Mouse (Mus musculus) adrenal gland, postnatal 25 days (tissue): Measurements from ENCODE around the gene Sec24a. TPM values are rescaled to one million over a fixed set of nuclear protein-coding genes. Genes with fewer than 3 reads are reported as not detected.
"Not testable (repeated sequence)": the region's sequence is repeated elsewhere in the genome, so short reads cannot be mapped to it uniquely, and the experiment has no call there.

Source experiments
- DNase-seq: peaks from one replicate; pipeline ENCODE4 v3.0.0; 2021; ENCODE audit warnings: mixed read lengths
- total RNA-seq: library from RNA; stranded (reverse); gene quantifications from 2 replicates; pipeline ENCODE4 v1.2.3, GENCODE M21; 2021

The Sec24a gene
- total RNA-seq, 1 experiment from 2014 or later = 33.8 TPM

- DNase-seq = no peak
Measured at GRCm38 (mm10) chr11:51759941-51760657, 3.3 kb downstream of the Sec24a start.

GRCm38 (mm10) chr11:51759251-51759650 is 4.2 kb downstream of the Sec24a start:
- DNase-seq = no peak

GRCm38 (mm10) chr11:51758207-51758606 is 5.2 kb downstream of the Sec24a start:
- DNase-seq = not testable (repeated sequence)

GRCm38 (mm10) chr11:51757625-51758024 is 5.8 kb downstream of the Sec24a start:
- DNase-seq = no peak

GRCm38 (mm10) chr11:51757023-51757422 is 6.4 kb downstream of the Sec24a start:
- no peak for DNase-seq

- peak; percentile 94 for DNase-seq
Measured at GRCm38 (mm10) chr11:51756352-51756771, 7.1 kb downstream of the Sec24a start.

- DNase-seq = peak; percentile 9
Measured at GRCm38 (mm10) chr11:51755621-51756311, 7.7 kb downstream of the Sec24a start.

- DNase-seq = not testable (repeated sequence)
Measured at GRCm38 (mm10) chr11:51751623-51752225, 11.7 kb downstream of the Sec24a start.

GRCm38 (mm10) chr11:51746096-51746495 is 17.3 kb downstream of the Sec24a start:
- DNase-seq = no peak

- no peak for DNase-seq
Measured at GRCm38 (mm10) chr11:51740701-51741100, 22.7 kb downstream of the Sec24a start.

- no peak for DNase-seq
Measured at GRCm38 (mm10) chr11:51738651-51739403, 24.6 kb downstream of the Sec24a start.

GRCm38 (mm10) chr11:51734218-51734617 is 29.2 kb downstream of the Sec24a start:
- DNase-seq = not testable (repeated sequence)

- DNase-seq = no peak
Measured at GRCm38 (mm10) chr11:51732883-51733282, 30.6 kb downstream of the Sec24a start.

- DNase-seq = no peak
Measured at GRCm38 (mm10) chr11:51721066-51721465, 42.4 kb downstream of the Sec24a start.

- no peak for DNase-seq
Measured at GRCm38 (mm10) chr11:51707080-51707479, 56.4 kb downstream of the Sec24a start.

GRCm38 (mm10) chr11:51706451-51706850 is 57.0 kb downstream of the Sec24a start:
- no peak for DNase-seq

GRCm38 (mm10) chr11:51703379-51703998 is 59.9 kb downstream of the Sec24a start:
- no peak for DNase-seq

- DNase-seq = no peak
Measured at GRCm38 (mm10) chr11:51702831-51703230, 60.6 kb downstream of the Sec24a start.

GRCm38 (mm10) chr11:51694984-51695383 is 68.5 kb downstream of the Sec24a start:
- DNase-seq = no peak

- DNase-seq = not testable (repeated sequence)
Measured at GRCm38 (mm10) chr11:51690597-51690996, 72.8 kb downstream of the Sec24a start.

- no peak for DNase-seq
Measured at GRCm38 (mm10) chr11:51689343-51689742, 74.1 kb downstream of the Sec24a start.
